Mouse (Mus musculus): ENCODE measurements around the gene Aamdc.

The Aamdc gene

DNA sequence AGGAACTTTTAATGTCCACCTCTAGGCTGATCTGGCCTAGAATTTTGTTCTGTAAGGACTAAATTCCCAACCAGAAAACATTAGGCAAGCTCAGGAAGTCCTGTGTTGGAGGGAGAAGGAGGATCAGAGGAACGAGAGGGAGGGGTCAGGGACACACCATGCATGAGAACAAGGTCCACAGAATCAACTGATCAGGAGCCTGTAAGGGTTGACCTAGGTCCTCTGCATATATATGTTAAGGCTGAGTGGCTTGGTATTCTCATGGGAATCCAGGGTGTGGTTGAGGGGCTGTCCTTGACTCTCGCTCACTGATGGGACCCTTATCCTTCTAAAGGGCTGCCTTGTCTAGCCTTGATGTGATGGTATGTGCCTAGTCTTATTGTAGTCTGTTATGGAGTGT lies 15.7 kb downstream of the Aamdc start:
- CTCF ChIA-PET, result interaction anchor here in 2 of 4 experiments (0.8 to 1.6 kb wide), 3 partner anchors 11 to 138 kb away, joined by 3 to 4 read pairs (median 3); no protein-coding TSS in a partner anchor
- POLR2A ChIA-PET, result interaction anchor here (0.6 to 2.5 kb wide), 11 partner anchors 9 to 72 kb away, joined by 3 to 11 read pairs (median 5); partner anchors contain the start of genes Aamdc (in 4 of the 4) and Rsf1 (in 4 of the 4)

DNA sequence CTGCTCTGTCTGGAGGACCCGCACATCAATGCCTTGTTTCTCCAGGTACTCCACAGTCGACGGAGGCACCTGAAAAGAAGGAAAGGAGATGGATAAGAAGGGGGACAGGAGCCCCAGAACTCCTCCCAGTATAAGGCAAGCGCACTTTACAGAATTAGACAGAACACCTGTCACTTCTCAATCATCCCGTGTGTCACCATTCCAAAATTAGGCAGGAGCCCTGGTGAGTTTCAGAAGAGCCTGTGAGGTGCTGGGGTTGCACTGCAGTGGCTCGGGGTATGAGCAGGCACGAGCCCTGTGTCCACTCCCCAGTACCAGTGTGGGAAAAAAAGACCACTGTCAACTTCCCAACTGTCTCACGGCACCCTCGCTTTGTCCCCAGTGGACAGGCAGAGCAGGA lies 28.6 kb downstream of the Aamdc start:
- ChIA-PET POLR2A (no interaction called here), CTCF (no interaction called here)

DNA sequence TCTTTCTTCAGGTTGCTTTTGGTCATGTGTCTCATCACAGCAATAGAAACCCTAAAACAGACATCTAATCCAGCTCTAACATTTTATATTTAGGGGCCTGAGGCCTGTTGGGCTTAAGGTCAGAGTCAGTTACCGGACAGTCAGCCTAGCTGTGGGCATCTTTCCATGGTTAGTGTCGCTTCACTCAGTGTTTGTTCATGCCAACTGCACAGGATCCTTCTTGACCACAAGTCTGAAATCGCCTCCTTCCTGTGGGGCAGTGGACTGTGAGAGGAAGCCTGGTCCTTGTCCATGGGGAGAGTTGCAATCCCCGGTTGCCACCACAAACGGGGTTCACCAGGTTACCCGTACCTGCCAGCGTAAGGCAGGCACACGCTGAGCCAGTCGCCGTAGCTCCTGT lies 30.0 kb downstream of the Aamdc start:
- ChIA-PET CTCF (no interaction called here), POLR2A (interaction anchor here in 3 of 4 experiments (0.6 to 1.4 kb wide), 4 partner anchors 13 to 30 kb away, joined by 3 to 4 read pairs (median 3); partner anchors contain the start of genes Aamdc (in 2 of the 3) and Rsf1 (in 2 of the 3))

DNA sequence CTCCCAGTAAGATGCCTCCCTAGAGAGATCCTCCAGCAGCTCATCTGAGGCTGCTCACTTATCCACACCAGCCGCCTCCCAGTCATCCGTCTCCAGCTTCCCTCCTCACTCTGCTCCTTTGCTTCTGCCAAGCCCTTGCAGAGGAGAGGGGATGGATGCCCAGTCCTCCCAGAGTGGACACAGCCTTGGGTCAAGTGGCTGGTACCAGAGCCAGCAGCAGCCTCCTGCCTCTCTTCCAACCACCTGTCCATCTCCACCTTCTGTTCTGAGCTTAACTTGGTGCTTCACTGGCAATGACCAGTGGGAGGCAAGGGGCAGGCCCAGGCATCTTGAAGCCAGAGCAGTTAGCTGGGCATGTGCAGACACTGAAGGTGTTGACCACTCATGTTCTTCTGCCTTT lies 32.8 kb downstream of the Aamdc start:
- POLR2A ChIA-PET, result interaction anchor here in 2 of 4 experiments (0.6 to 2.4 kb wide), 10 partner anchors 10 to 33 kb away, joined by 3 to 15 read pairs (median 4); partner anchors contain the start of genes Aamdc (in 2 of the 2) and Rsf1 (in 1 of the 2)
- CTCF ChIA-PET, result no interaction called here

DNA sequence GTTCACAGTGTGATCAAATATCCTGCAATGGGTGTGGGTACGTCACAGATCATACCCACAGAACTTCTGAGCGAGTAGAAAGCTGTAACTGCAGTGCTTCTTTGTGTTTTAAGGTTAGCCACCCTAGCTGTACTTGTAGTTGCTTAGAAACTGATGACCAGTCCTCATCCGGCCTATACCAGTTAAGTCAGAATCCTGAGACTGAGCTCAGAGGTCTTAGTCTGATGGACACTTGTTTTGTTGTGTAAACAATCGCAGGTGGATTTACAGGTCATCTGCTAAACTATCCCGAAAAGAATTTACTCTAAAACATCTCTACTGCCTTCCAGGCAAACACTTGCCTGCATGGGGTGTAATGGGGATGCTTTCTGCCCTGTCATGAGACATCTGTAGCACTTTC lies 42.7 kb downstream of the Aamdc start:
- ChIA-PET CTCF (interaction anchor here in 3 of 4 experiments (0.6 to 1.2 kb wide), 3 partner anchors 43 to 165 kb away, joined by 3 to 7 read pairs (median 5); partner anchors contain the start of genes Aamdc (in 1 of the 3) and Rsf1 (in 1 of the 3)), POLR2A (interaction anchor here in 3 of 4 experiments (0.7 to 5.8 kb wide), 23 partner anchors 9 to 307 kb away, joined by 3 to 56 read pairs (median 4); partner anchors contain the start of genes Aamdc (in 3 of the 3), Rsf1 (in 3 of the 3), Alg8 (in 2 of the 3) and Ints4 (in 2 of the 3))

DNA sequence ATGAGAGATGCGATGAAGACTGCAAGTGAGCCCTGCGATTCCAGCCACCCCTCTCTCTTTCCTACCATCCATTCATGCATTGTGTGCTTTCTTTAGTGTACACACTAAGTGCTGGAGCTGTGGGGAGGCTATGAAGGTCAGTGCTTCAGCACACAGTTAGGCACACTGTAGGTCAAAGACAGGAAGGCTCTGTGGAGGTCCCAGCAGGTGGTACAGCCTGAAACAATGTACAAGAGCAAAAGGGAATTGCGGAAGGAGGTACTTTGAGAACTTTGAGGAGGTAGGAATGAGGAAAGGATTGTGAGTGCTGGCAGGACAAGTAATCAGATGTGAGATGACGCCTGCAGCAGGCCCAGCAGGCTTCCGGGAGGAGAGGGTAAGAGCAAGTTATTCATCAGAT lies 43.8 kb downstream of the Aamdc start:
- ChIA-PET CTCF (no interaction called here), POLR2A (interaction anchor here (0.6 to 5.8 kb wide), 17 partner anchors 11 to 202 kb away, joined by 3 to 56 read pairs (median 5); partner anchors contain the start of genes Aamdc (in 4 of the 4), Rsf1 (in 4 of the 4), Alg8 (in 1 of the 4) and Ints4 (in 1 of the 4))

DNA sequence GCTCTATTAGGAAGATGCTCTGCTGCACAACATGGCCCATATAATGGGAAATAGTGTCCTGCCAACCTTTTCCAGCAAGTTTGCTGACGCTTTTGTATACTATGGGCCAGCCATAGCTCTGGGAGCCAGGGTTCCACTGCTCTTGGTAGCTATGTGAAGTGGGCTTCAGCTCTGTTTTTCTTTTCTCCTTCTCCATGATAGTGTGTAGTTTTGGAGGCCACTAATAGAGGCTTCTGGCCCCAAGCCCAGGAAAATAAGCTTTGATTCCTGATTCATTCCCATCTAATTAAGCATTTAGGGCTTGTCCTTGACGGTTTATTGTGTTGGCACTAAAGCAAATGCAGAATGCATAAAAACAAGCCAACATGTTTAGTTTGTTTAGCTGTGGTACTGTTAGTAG lies 59.4 kb downstream of the Aamdc start:
- ChIA-PET CTCF (interaction anchor here in 2 of 4 experiments (1.0 to 1.3 kb wide), 2 partner anchors 59 to 95 kb away, joined by 3 read pairs; partner anchors contain the start of gene Aamdc (in 1 of the 2)), POLR2A (interaction anchor here in 1 of 4 experiments (1.2 kb wide), 1 partner anchor 95 kb away, joined by 3 read pairs; no protein-coding TSS in a partner anchor)

DNA sequence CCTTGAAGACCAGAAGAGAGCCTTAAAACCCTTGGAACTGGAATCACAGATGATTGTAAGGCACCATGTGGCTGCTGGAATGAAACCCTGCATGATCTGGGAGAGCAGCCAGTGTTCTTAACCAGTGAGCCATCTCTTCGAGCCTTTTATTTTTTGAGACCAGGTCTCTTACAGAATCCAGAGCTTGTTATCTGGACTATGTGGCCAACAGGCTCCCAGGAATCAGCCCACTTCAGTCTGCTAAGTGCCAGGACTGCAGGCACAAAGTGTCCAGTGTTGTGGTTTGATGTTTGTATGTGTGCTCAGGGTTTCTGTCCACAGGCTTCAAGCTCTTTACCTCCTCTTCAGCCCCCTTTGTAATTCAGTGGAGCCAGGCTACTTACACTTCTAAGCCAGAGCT lies 64.5 kb downstream of the Aamdc start:
- CTCF ChIA-PET, result interaction anchor here (0.6 to 1.2 kb wide), 4 partner anchors 64 to 503 kb away, joined by 3 to 4 read pairs (median 4); partner anchors contain the start of genes Aamdc (in 1 of the 4) and Rsf1 (in 1 of the 4)

DNA sequence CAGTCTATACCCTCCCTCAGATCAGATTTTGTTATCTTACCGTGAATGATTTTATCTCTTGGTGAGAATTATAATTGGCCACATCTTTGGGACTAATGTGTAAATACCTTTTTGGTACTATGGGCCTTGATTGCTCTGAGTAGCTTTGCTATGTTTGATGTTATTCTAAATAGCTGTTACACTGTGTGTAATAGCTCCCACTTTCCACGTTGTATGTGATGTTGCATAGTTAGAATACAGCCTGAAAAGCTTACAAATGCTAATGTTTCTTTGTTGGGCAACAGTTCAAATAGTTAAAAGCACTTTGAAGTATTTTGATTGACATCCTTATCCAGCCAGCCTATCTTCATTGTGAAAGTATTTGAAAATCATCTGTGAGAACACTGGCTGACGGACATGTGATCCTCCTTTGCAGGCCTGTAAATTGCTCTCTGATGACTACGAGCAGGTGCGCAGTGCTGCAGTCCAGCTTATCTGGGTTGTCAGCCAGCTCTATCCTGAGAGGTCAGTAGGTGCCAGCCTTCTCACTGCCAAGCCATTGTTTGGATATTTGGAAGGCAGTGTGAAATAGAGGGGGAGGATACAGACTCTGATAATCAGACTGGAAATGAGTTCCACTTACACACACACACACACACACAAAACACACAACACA lies 78.6 kb downstream of the Aamdc start:
- POLR2A ChIA-PET, result interaction anchor here in 2 of 4 experiments (0.5 to 1.5 kb wide), 4 partner anchors 14 to 454 kb away, joined by 3 to 4 read pairs (median 3); no protein-coding TSS in a partner anchor
- CTCF ChIA-PET, result interaction anchor here in 2 of 4 experiments (0.6 to 1.0 kb wide), 2 partner anchors 76 to 172 kb away, joined by 4 to 8 read pairs; no protein-coding TSS in a partner anchor

More for the DNA sequence above, 64.5 kb downstream of the Aamdc start:
- POLR2A ChIA-PET, result interaction anchor here in 3 of 4 experiments (0.6 to 2.3 kb wide), 13 partner anchors 9 to 187 kb away, joined by 3 to 12 read pairs (median 3); partner anchors contain the start of genes Aamdc (in 1 of the 3), Ints4 (in 1 of the 3) and Rsf1 (in 1 of the 3)
